Mouse (Mus musculus) midbrain, embryonic 10.5 days (tissue): ENCODE results near the gene Zfp105. TPM values are rescaled to one million over a fixed set of nuclear protein-coding genes. Genes with fewer than 3 reads are reported as not detected.

Experiments used
- DNase-seq: peaks from one replicate; pipeline ENCODE4 v3.0.0-alpha.2; 2017; ENCODE audit warnings: low spot score
- H3K27ac ChIP-seq: fragments of 300-500 bp; sonication (generic); replicated peaks from 2 replicates; pipeline ENCODE4 v1.5.1; 2016; ENCODE audit warnings: mild to moderate bottlenecking
- H3K27me3 ChIP-seq: fragments of 300-500 bp; sonication (generic); 2 replicates; pipeline ENCODE4 v1.6.1; 2016; ENCODE audit warnings: low read depth, mild to moderate bottlenecking; ENCODE audit not compliant: poor library complexity, severe bottlenecking
- H3K36me3 ChIP-seq: fragments of 300-500 bp; sonication (generic); 2 replicates; pipeline ENCODE4 v1.6.1; 2016; ENCODE audit warnings: mild to moderate bottlenecking, moderate library complexity
- H3K4me1 ChIP-seq: fragments of 300-500 bp; sonication (generic); 2 replicates; pipeline ENCODE4 v1.6.1; 2016
- H3K4me3 ChIP-seq: fragments of 300-500 bp; sonication (generic); 2 replicates; pipeline ENCODE4 v1.5.1; 2016; ENCODE audit warnings: mild to moderate bottlenecking, moderate library complexity
- H3K9me3 ChIP-seq: fragments of 300-500 bp; sonication (generic); replicated peaks from 2 replicates; pipeline ENCODE4 v1.6.1; 2016; ENCODE audit warnings: mild to moderate bottlenecking
- WGBS: fragments of 180-500 bp; shearing (Covaris S2); methylation state at CpG from one replicate; pipeline ENCODE4 v1.1.7; 2016; 5-methylcytosine and 5-hydroxymethylcytosine counted together
- polyA plus RNA-seq: library from polyadenylated mRNA; unstranded; fragments of >200 nt; fragmentation: Nextera tagmentation; extraction: Ambion mirVana; gene quantifications from 2 replicates; pipeline ENCODE4 v1.2.1, GENCODE M21; 2016

Gene Zfp105
- 33.1 and 35.9 TPM in 2 replicates for polyA plus RNA-seq

DNA sequence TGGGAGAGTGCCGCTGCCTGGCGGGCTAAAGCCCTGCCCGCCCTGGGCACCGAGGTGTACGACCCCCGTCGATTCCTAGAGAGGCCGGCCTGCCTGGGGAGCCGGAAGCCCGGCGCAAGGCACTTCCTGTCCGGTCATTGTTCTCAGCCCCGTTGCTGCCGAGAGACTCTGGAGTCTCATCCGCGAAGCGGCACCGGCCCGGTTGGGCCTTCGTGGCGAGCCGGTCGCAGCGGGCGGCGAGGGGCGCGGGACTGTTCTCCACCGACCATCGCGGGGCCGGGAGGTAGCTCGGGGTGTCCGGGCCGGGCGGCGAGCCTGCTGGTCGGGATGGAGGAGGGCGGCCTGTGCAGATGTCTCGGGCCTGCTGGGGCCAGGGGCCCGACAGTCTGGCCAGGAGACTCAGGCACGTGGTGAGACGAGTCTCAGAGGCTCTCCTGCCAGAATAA is at the start of gene Zfp105:
Gene Zfp105 (plus strand): TSS at position 137 of the 446 bp plus-strand sequence.
- Histone ChIP-seq H3K36me3 (peaks cover 38% of the 10 kb centered on the region), H3K4me1 (peaks cover 8% of the 10 kb centered on the region), H3K27me3 (0 out of 2 replicates have a peak, but pooled peaks cover 8% of the 10 kb centered on the region), H3K27ac (peak within 1 kb of the TSS; percentile 99), H3K9me3 (no peaks in the 10 kb centered on the region), H3K4me3 (peak within 1 kb of the TSS; percentile 94)
- DNase-seq = peak; percentile 93
- 0% methylated on average over 43 of the region's 43 CpGs for WGBS

GRCm38 (mm10) chr9:122874653-122875052 is 48.2 kb upstream of the Zfp105 start:
- Histone ChIP-seq H3K27ac (no peak overlapping the region), H3K36me3 (no peaks in the 10 kb centered on the region), H3K4me1 (no peaks in the 10 kb centered on the region), H3K4me3 (no peak overlapping the region), H3K27me3 (no peaks in the 10 kb centered on the region), H3K9me3 (no peaks in the 10 kb centered on the region; the same call in 1 of the 2 replicates)
- no peak for DNase-seq
- WGBS = 80% methylated on average over 1 of the region's 1 CpGs

DNA sequence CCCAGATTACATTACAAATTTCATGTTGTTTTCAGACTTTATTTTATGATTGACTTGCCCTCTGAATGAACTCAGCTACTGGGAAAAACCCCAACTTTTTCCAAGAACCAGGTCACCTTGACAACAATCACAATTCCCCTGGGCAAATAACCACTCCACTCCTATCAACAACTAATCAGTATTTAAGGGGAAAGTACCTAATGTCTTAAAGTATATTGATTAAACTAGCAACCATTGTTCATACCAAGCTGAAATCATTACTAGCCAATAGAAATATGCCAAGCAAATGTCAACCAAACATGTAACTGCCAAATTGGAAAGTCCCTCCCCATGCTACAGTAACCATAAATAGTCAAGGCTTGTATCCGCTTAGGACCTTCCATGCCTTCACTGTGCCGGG is 47.7 kb upstream of the Zfp105 start:
- no peaks in the 10 kb centered on the region for H3K27me3 ChIP-seq
- no peak overlapping the region for H3K4me3 ChIP-seq
- H3K36me3 ChIP-seq = no peaks in the 10 kb centered on the region
- no peak for DNase-seq
- no peaks in the 10 kb centered on the region; the same call in 1 of the 2 replicates for H3K9me3 ChIP-seq
- 89% methylated on average over 2 of the region's 2 CpGs for WGBS
- H3K27ac ChIP-seq = no peak overlapping the region
- H3K4me1 ChIP-seq = no peaks in the 10 kb centered on the region

GRCm38 (mm10) chr9:122885385-122885784 is 37.5 kb upstream of the Zfp105 start, which contains the start of gene Zkscan7:
Gene Zkscan7 (plus strand): TSS chr9:122885685.
- Histone ChIP-seq H3K27ac (peak within 1 kb of the TSS; percentile 86; the same call in 1 of the 2 replicates), H3K4me3 (peak within 1 kb of the TSS; percentile 87), H3K4me1 (peaks cover 17% of the 10 kb centered on the region), H3K27me3 (no peaks in the 10 kb centered on the region; the same call in 1 of the 2 replicates), H3K36me3 (0 out of 2 replicates have a peak, but pooled peaks cover 6% of the 10 kb centered on the region), H3K9me3 (no peaks in the 10 kb centered on the region)
- no peak for DNase-seq
- 88% methylated on average over 3 of the region's 3 CpGs for WGBS

GRCm38 (mm10) chr9:122886372-122887179 is 36.3 kb upstream of the Zfp105 start:
- peak; percentile 73 for DNase-seq
- Histone ChIP-seq H3K27me3 (no peaks in the 10 kb centered on the region; the same call in 1 of the 2 replicates), H3K36me3 (peaks cover 12% of the 10 kb centered on the region; the same call in 1 of the 2 replicates), H3K27ac (peak overlapping the region; percentile 86), H3K9me3 (no peaks in the 10 kb centered on the region), H3K4me3 (peak overlapping the region; percentile 87), H3K4me1 (peaks cover 17% of the 10 kb centered on the region)
- WGBS = 7% methylated on average over 54 of the region's 54 CpGs

- H3K4me1 ChIP-seq = peaks cover 14% of the 10 kb centered on the region
- H3K36me3 ChIP-seq = peaks cover 20% of the 10 kb centered on the region
- WGBS = 94% methylated on average over 2 of the region's 2 CpGs
- no peak overlapping the region for H3K4me3 ChIP-seq
- H3K27ac ChIP-seq = no peak overlapping the region
- H3K27me3 ChIP-seq = no peaks in the 10 kb centered on the region
- DNase-seq = no peak
- peaks cover 7% of the 10 kb centered on the region for H3K9me3 ChIP-seq
Observed at GRCm38 (mm10) chr9:122901047-122901446, 21.8 kb upstream of the Zfp105 start.

DNA sequence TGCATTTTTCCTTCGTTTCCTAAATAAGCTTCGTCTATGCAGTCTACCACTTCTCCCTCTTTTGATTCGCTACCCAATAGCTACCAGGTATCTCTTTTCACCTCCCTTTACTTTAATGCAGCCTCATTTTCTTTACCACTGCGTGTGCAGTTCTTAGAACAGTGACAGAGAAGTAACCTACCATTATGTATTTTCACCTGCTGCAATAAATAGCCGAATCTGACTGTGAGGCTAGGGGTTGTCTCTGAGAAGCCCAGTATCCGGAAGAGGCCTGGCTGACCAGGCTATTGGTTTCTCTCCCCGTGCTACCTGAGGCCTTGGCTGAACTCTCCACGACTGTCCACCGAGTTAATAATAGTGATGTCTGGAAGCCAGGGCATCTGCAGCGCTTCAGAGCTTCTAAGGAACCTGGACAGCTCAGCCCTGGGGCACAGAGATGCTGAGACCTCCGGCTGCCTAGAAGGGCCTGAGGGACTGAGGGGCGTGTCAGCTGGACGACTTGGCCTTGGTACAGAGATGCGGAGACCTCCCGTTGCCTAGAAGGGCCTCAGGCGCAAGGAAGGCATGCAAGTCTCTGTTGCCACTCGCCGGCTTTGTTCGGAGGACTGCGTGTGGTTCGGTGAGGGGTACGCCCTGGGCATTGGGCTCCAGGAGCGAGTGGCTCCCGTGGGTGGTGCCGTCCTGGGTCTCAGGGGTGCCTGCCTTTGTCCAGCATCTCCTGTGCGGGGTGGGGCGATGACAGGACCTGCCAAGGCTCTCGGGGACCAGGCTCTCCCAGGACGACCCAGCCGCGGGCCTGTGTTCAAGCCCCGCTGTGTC is 19.9 kb upstream of the Zfp105 start:
- Histone ChIP-seq H3K4me3 (peak overlapping the region; percentile 74), H3K27me3 (no peaks in the 10 kb centered on the region), H3K9me3 (peaks cover 5% of the 10 kb centered on the region; the same call in 1 of the 2 replicates), H3K36me3 (peaks cover 31% of the 10 kb centered on the region), H3K27ac (peak overlapping the region; percentile 92), H3K4me1 (peaks cover 14% of the 10 kb centered on the region)
- WGBS = 14% methylated on average over 32 of the region's 32 CpGs
- peak; percentile 87 for DNase-seq

DNA sequence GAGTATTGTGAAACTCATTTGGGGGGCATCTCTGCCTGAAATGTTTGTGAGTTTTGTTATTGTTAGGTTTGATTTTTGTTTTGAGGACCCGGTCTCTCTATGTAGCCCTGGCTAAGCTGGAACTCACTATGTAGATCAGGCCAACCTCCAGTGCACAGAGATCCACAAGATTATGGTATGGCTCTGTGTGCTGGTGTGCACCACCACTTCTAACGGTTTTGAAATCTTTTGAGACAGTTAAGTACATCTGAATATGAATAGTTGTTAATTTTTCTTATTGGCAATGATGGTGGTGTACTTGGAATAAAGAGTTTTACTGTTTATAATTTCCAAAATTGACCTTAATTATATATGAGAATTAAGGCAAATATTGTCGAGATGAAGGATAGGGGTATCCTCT is 436 bp upstream of the Zfp105 start:
- H3K36me3 ChIP-seq = peaks cover 33% of the 10 kb centered on the region
- H3K9me3 ChIP-seq = no peaks in the 10 kb centered on the region
- H3K27me3 ChIP-seq = 0 out of 2 replicates have a peak, but pooled peaks cover 8% of the 10 kb centered on the region
- WGBS = 20% methylated on average over 3 of the region's 3 CpGs
- H3K4me3 ChIP-seq = peak overlapping the region; percentile 94
- DNase-seq = no peak
- H3K27ac ChIP-seq = peak overlapping the region; percentile 99
- H3K4me1 ChIP-seq = peaks cover 8% of the 10 kb centered on the region

DNA sequence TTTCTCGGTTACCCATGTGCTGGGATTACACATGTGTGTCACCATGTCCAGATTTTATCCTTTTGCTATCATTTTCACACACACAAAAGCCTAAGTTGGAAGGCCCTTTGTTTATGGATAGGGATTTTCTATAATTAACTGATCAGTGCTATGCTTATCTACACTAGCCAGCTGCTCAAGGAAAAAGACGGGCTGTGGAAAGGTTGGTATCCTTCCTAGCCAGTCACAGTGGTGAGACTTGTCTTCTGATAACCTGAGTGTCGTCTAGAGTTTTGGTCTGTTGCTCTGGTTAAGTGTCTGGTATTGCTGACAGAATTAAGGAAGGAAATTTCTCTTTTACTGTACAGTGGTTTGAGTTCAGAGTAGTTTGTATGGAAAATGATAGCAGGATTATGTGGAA is 6.0 kb downstream of the Zfp105 start:
- DNase-seq = no peak
- H3K27me3 ChIP-seq = no peaks in the 10 kb centered on the region
- 90% methylated on average over 3 of the region's 3 CpGs for WGBS
- no peak overlapping the region for H3K4me3 ChIP-seq
- no peak overlapping the region for H3K27ac ChIP-seq
- peaks cover 12% of the 10 kb centered on the region for H3K9me3 ChIP-seq
- peaks cover 94% of the 10 kb centered on the region for H3K36me3 ChIP-seq
- peaks cover 2% of the 10 kb centered on the region for H3K4me1 ChIP-seq

GRCm38 (mm10) chr9:122950643-122951475 is 28.0 kb downstream of the Zfp105 start, which contains the start of the genes 1110059G10Rik and Kif15:
Gene 1110059G10Rik (minus strand): TSS chr9:122951000.
Gene Kif15 (plus strand): TSS chr9:122951046.
- peak; percentile 97 for DNase-seq
- peak within 1 kb of the TSS; percentile 94 for H3K27ac ChIP-seq
- H3K4me3 ChIP-seq = peak within 1 kb of the TSS; percentile 85
- peaks cover 29% of the 10 kb centered on the region for H3K36me3 ChIP-seq
- no peaks in the 10 kb centered on the region for H3K9me3 ChIP-seq
- H3K4me1 ChIP-seq = peaks cover 26% of the 10 kb centered on the region
- H3K27me3 ChIP-seq = no peaks in the 10 kb centered on the region
- under 1% methylated on average over 64 of the region's 64 CpGs for WGBS
